Mouse (Mus musculus): ENCODE results near the gene Msmp. TPM values are rescaled to one million over a fixed set of nuclear protein-coding genes. Genes with fewer than 3 reads are reported as not detected.

Msmp gene
- 1.5 and 2.1 TPM in 2 replicates for polyA plus RNA-seq (2016; fragmentation: Nextera tagmentation; extraction: Ambion mirVana)

DNA sequence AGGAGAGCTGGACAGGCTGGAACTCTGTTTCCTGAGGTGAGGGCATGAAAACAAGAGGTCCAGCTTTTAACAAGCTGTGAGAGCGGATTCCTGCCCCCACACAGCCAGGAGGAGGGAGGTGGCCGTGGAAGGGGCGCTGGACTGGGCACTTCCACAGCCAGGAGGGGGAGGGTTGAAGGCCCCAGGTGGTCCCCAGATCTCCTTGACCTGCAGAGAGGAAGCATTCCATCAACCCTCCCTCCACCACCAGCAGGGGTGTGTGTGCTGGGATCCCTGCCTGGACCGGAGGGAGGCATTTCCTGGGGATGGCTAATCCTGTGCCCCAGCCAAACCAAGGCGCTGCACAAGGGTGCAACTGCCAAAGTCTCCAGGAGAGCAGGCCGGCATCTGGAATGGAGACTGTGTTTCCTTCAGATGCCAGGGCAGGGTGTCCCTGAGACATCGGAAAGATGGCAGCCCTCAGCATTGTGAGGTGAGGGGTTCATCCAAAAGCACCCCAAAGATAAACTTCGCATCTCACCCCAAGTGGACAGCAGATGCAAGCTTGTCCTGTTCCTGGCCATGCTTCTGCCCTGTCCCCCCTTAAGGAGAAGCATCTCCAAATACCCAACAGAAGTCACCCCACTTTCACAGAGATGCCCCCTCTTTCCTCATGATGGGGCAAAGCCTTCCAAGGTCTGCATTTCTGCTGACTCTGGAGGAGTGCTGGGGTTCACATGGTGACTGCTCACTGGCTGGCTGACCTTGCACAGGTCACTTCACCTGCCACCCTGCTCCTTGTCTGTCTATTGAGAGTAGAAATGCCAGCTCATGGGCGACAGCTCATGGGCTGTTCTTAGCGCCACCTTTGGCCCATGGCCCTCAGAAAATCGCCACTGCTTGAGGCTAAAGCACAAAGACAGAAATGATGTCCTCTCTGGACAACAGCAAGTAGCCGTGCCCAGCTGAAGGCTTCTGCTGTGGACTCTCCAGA is at the start of gene Msmp:
Gene Msmp (minus strand): TSS at position 51 of the 973 bp plus-strand sequence.
- Histone ChIP-seq H3K9me3 (no peaks in the 10 kb centered on the region), H3K4me1 (peaks cover 2% of the 10 kb centered on the region; the same call in 1 of the 2 replicates), H3K4me2 (replicated peaks) (no peak within 1 kb of the TSS), H3K27me3 (no peaks in the 10 kb centered on the region), H3K4me3 (no peak within 1 kb of the TSS), H3K9ac (no peak within 1 kb of the TSS), H3K27ac (no peak within 1 kb of the TSS), H3K36me3 (peaks cover 39% of the 10 kb centered on the region)
- WGBS = 62% methylated on average over 12 of the region's 12 CpGs
- no peak for ATAC-seq (ENCODE audit: insufficient number of reproducible peaks, insufficient read depth, low FRiP score, low TSS enrichment)

- no peak overlapping the region for H3K9ac ChIP-seq
- H3K9me3 ChIP-seq = no peaks in the 10 kb centered on the region
- H3K27ac ChIP-seq = no peak overlapping the region
- H3K27me3 ChIP-seq = peaks cover 5% of the 10 kb centered on the region; the same call in 1 of the 2 replicates
- H3K36me3 ChIP-seq = no peaks in the 10 kb centered on the region
- 92% methylated on average over 2 of the region's 2 CpGs for WGBS
- peaks cover 29% of the 10 kb centered on the region for H3K4me1 ChIP-seq
- no peak overlapping the region for H3K4me3 ChIP-seq
- ATAC-seq (ENCODE audit: insufficient number of reproducible peaks, insufficient read depth, low FRiP score, low TSS enrichment) = no peak
- H3K4me2 ChIP-seq (replicated peaks) = 0 out of 2 replicates have a peak overlapping the region, but pooled peaks have one; percentile 85
Measured at GRCm38 (mm10) chr4:43633736-43634135, 49.4 kb upstream of the Msmp start.

- no peaks in the 10 kb centered on the region for H3K36me3 ChIP-seq
- H3K4me2 ChIP-seq (replicated peaks) = peak overlapping the region; percentile 85
- 73% methylated on average over 8 of the region's 8 CpGs for WGBS
- ATAC-seq (ENCODE audit: insufficient number of reproducible peaks, insufficient read depth, low FRiP score, low TSS enrichment) = no peak
- H3K9ac ChIP-seq = no peak overlapping the region
- H3K27me3 ChIP-seq = peaks cover 5% of the 10 kb centered on the region; the same call in 1 of the 2 replicates
- no peaks in the 10 kb centered on the region for H3K9me3 ChIP-seq
- no peak overlapping the region for H3K27ac ChIP-seq
- H3K4me3 ChIP-seq = no peak overlapping the region
- peaks cover 29% of the 10 kb centered on the region for H3K4me1 ChIP-seq
Measured at GRCm38 (mm10) chr4:43633296-43633695, 49.0 kb upstream of the Msmp start.

- Histone ChIP-seq H3K4me2 (replicated peaks) (peak overlapping the region; percentile 85), H3K27me3 (peaks cover 5% of the 10 kb centered on the region; the same call in 1 of the 2 replicates), H3K27ac (peak overlapping the region; percentile 83), H3K4me1 (peaks cover 29% of the 10 kb centered on the region), H3K4me3 (peak overlapping the region; percentile 63), H3K9me3 (no peaks in the 10 kb centered on the region), H3K9ac (peak overlapping the region; percentile 88), H3K36me3 (no peaks in the 10 kb centered on the region)
- WGBS = 44% methylated on average over 42 of the region's 42 CpGs
- 0 out of 2 replicates have a peak, but pooled peaks have one; percentile 23 for ATAC-seq (ENCODE audit: insufficient number of reproducible peaks, insufficient read depth, low FRiP score, low TSS enrichment)
Measured at GRCm38 (mm10) chr4:43631956-43632920, 47.9 kb upstream of the Msmp start.

- peak within 1 kb of the TSS; percentile 88 for H3K9ac ChIP-seq
- WGBS = under 1% methylated on average over 32 of the region's 70 CpGs
- peaks cover 29% of the 10 kb centered on the region for H3K4me1 ChIP-seq
- peak within 1 kb of the TSS; percentile 83 for H3K27ac ChIP-seq
- H3K4me3 ChIP-seq = peak within 1 kb of the TSS; percentile 63
- peak within 1 kb of the TSS; percentile 85 for H3K4me2 ChIP-seq (replicated peaks)
- peaks cover 3% of the 10 kb centered on the region; the same call in 1 of the 2 replicates for H3K9me3 ChIP-seq
- H3K27me3 ChIP-seq = peaks cover 5% of the 10 kb centered on the region; the same call in 1 of the 2 replicates
- 0 out of 2 replicates have a peak, but pooled peaks have one; percentile 26 for ATAC-seq (ENCODE audit: insufficient number of reproducible peaks, insufficient read depth, low FRiP score, low TSS enrichment)
- H3K36me3 ChIP-seq = no peaks in the 10 kb centered on the region
Measured at GRCm38 (mm10) chr4:43631046-43631955, 47.0 kb upstream of the Msmp start, which contains the start of gene Npr2. Npr2 (plus strand) TSS chr4:43631935.

- Histone ChIP-seq H3K9me3 (peaks cover 5% of the 10 kb centered on the region; the same call in 1 of the 2 replicates), H3K4me1 (peaks cover 29% of the 10 kb centered on the region), H3K27me3 (peaks cover 5% of the 10 kb centered on the region; the same call in 1 of the 2 replicates), H3K9ac (no peak overlapping the region), H3K27ac (peak overlapping the region; percentile 83), H3K4me3 (peak overlapping the region; percentile 63), H3K4me2 (replicated peaks) (peak overlapping the region; percentile 85), H3K36me3 (no peaks in the 10 kb centered on the region)
- WGBS = 20% methylated on average over 5 of the region's 5 CpGs
- ATAC-seq (ENCODE audit: insufficient number of reproducible peaks, insufficient read depth, low FRiP score, low TSS enrichment) = no peak
Measured at GRCm38 (mm10) chr4:43630671-43631045, 46.4 kb upstream of the Msmp start.

DNA sequence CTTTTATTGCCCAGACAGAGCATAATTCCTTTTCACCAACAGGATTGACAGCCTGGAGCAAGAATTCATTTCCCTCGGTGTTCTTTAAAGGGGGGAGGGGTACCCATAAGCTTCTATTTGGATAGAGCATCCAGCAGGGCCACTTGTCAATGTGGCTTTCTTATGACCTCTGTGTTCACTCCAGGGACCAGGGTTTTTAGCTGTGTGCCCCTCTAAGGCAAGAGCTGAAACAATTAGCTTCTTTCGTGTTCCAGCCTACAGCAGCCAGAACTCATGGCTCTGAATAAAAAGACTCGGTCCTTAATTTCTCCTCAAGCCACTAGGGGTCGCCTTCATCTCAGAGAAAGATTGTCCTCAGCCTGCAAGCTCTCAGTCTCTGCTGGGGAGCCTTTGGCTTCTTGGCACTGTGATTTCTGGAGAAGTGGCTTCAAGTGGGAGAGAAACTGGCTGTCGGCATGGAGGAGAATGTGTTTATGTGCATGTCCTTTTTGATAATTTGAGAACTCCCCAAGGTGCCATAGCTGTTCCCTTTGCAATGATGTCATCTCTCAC is 45.8 kb upstream of the Msmp start:
- H3K9me3 ChIP-seq = peaks cover 10% of the 10 kb centered on the region
- peaks cover 5% of the 10 kb centered on the region; the same call in 1 of the 2 replicates for H3K27me3 ChIP-seq
- peak overlapping the region; percentile 28 for H3K4me2 ChIP-seq (replicated peaks)
- peaks cover 29% of the 10 kb centered on the region for H3K4me1 ChIP-seq
- H3K27ac ChIP-seq = peak overlapping the region; percentile 83; the same call in 1 of the 2 replicates
- no peak overlapping the region for H3K4me3 ChIP-seq
- WGBS = 5% methylated on average over 5 of the region's 5 CpGs
- H3K9ac ChIP-seq = no peak overlapping the region
- 0 out of 2 replicates have a peak, but pooled peaks have one; percentile 23 for ATAC-seq (ENCODE audit: insufficient number of reproducible peaks, insufficient read depth, low FRiP score, low TSS enrichment)
- no peaks in the 10 kb centered on the region for H3K36me3 ChIP-seq

DNA sequence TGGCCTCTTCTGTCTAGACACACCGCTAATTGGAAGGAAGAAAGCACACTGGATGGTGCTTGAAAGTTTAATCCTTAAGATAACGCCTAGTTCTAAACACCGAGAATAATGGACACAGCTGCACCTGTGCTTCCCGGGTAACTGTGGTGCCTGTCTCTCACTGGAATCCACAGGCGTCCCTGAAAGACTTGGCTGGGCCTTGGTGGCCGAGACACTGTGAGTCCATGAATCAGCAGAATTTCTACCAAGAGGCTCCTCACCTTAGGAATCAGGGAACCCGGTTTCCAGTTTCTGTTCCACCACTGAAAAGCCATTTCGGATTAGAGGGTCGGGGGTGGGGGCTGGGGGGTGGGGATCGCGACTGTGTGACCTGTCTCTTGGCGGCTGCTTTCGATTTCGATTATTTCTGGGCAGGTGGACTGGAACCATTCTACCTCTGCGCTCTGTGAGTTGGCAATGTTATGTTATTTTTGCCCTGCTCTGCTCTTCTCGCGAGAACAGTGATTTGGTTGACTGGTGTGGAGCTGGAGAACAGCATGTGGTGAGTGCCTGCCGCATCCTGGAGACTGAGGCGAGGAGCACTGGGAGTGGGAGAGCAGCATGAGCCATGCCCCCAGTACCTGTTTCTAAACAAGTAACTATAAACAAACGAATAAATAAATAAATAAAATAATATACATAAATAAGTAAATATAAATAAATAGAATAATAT is 45.0 kb upstream of the Msmp start:
- 37% methylated on average over 20 of the region's 20 CpGs for WGBS
- no peaks in the 10 kb centered on the region for H3K36me3 ChIP-seq
- H3K4me1 ChIP-seq = peaks cover 29% of the 10 kb centered on the region
- H3K9ac ChIP-seq = no peak overlapping the region
- H3K27me3 ChIP-seq = peaks cover 5% of the 10 kb centered on the region; the same call in 1 of the 2 replicates
- H3K27ac ChIP-seq = no peak overlapping the region
- no peak overlapping the region for H3K4me2 ChIP-seq (replicated peaks)
- H3K9me3 ChIP-seq = peaks cover 13% of the 10 kb centered on the region
- ATAC-seq (ENCODE audit: insufficient number of reproducible peaks, insufficient read depth, low FRiP score, low TSS enrichment) = no peak
- H3K4me3 ChIP-seq = no peak overlapping the region

GRCm38 (mm10) chr4:43620146-43620778 is 36.0 kb upstream of the Msmp start:
- Histone ChIP-seq H3K27me3 (no peaks in the 10 kb centered on the region), H3K4me2 (replicated peaks) (no peak overlapping the region), H3K9ac (no peak overlapping the region), H3K27ac (no peak overlapping the region), H3K36me3 (no peaks in the 10 kb centered on the region), H3K9me3 (peaks cover 5% of the 10 kb centered on the region), H3K4me1 (no peaks in the 10 kb centered on the region), H3K4me3 (no peak overlapping the region)
- 82% methylated on average over 4 of the region's 4 CpGs for WGBS
- no peak for ATAC-seq (ENCODE audit: insufficient number of reproducible peaks, insufficient read depth, low FRiP score, low TSS enrichment)
